Mouse (Mus musculus) mature B cell (primary cell): Measurements from ENCODE around the gene Xkr7.

ENCODE experiments used
- in situ Hi-C: fragments of 300-500 bp; cut with MboI; formaldehyde crosslinking; loops from 2 replicates; pipeline ENCODE4 v1.14.3; 2019

Xkr7 gene

DNA sequence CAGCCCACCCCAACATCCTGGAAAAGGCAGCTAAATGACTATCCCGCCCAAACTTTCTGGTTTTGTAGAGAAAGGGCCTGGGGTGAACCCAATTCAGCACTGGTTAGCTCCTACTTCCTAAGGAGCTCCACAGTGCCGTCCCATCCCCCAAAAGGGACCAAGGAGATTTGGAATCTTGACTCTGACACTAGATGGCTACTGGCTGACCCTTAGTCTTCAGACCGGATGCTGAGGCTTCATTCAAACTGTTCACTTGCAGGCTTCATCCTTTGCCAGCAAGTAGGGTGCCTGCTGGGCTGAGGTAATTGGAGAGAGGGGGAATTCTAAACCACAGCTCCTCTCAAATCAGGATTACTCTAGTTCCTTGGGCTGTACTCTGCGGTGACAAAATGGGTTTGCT is 1.3 kb downstream of the Xkr7 start:
- in situ Hi-C loops: no loop called here

GRCm38 (mm10) chr2:153033545-153034230 is 2.0 kb downstream of the Xkr7 start:
- in situ Hi-C loops: no loop called here

- in situ Hi-C loops: no loop called here
These were observed 5.0 kb downstream of the Xkr7 start for GRCm38 (mm10) chr2:153036690-153037089.

DNA sequence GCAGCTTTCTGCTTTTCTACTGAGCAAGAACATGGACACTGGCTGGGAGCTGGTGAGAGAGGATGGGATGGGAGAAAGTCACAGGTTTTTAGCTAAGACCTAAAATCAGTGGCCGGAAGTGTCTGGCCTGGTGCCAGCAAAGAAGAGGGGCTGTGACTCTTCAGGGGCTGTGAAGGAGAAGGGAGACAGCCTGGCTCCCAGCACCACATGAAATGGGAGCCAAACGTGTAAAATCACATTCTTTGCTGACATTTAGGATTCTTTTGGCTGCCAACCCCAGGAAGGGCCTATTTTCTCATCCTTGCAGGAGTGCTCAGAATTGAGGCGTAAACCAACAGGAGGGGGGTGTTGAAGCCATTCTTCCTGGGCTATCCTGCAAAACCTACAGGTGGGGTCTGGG is 12.2 kb downstream of the Xkr7 start:
- in situ Hi-C loops: no loop called here

- in situ Hi-C loops: no loop called here
These were observed 14.2 kb downstream of the Xkr7 start for GRCm38 (mm10) chr2:153045884-153046299.

DNA sequence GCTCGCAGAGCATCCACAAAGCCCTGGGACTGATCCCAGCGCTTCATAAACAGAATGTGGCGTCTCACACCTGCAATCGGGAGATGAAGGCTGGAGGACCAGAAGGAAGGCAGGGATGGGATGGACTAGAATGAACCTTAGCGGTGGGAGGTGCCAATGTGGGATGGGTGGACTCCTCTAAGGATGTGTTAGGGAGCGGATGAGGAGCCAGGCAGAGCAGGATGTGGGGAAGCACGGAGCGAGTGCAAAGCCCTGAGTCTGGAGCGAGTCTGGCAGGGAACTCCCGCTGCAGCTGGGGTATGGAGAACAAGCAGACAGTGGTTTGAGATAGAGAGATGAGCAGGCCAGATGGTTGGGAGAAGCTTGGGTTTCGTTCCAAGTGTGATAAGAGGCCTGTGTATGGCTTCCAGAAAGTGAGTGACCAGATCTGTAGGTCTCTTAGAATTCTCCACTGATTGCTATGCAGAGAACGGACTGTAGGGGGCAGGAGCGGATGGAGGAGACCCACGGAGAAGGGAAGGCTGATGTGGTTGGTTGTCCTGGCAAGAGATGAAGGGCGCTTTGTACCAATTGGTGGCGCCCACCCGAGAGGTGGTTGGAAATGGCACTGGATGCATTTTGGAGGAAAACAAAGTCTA is 16.3 kb downstream of the Xkr7 start:
- in situ Hi-C loops: no loop called here

DNA sequence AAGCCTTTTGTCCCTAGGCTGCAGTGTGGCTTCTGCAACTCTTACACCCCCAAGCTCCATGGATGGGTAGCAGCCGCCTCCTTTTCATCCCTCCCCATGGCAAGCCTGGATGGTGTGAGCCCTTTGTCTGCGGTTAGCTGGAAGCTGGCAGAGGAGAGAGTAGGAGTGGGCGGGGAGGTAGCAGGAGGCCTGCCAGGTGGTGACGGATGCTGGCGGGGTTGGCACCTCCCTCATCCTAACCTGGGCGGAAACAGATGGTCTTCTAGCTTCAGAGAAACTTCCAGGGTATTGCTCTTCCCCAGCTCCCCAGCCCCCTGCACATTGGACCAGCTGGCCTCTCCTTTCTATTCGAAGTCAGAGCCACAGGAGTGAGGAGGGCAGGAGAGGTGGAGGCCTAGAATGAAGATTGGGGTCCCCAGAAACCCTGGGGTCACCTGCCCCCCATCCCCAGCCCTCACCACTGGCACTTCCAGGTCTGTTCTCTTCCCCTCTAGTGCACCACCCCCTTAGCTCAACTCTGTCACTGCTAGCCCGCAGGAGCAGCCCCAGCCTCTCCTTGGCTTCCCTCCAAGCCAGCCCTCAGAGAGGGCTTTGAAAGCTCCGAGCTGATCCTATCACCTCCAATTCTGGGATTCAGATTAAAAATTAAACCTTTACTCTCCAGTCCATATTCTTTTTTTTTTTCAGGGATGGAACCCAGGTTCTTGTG is 17.8 kb downstream of the Xkr7 start:
- in situ Hi-C loops: no loop called here

DNA sequence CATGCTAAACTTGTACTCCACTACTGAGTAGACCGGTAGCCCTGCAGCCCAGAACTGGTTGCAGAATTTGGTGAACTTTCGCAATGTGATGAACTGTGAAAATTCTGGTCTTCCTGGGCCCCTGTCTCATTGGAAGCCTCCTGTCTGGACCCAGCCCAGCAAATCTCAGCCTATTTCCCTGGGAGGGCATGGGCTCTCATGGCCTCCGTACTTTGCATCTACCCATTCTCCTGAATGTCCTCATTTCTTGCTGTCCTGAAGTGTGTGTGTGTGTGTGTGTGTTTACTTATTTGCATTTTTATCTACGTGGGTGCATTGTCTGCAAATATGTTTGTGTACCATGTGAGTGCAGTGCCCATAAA is 18.3 kb downstream of the Xkr7 start:
- in situ Hi-C loops: no loop called here

DNA sequence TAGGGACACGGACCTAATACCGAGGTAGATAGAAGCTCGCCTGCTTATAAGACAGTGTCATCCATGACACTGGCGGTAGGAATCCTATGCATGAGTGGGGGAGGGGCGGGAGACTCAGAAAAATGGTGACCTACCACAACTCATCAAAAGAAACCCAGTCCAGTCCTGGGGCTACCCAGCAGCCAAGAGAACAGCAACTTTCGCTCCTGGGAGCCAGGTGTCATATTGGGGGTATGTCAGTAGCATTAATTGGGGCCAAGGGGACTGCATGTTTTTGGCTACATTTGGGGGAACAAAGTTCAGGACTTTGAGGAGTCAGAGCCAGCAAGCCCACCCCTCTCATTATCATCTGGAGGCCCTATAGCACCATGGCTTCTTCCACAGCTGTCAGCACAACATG is 19.4 kb downstream of the Xkr7 start:
- in situ Hi-C loops: no loop called here

- in situ Hi-C loops: no loop called here
These were observed 19.9 kb downstream of the Xkr7 start for GRCm38 (mm10) chr2:153051537-153051936.

GRCm38 (mm10) chr2:153052700-153053351 is 21.2 kb downstream of the Xkr7 start:
- in situ Hi-C loops: no loop called here

DNA sequence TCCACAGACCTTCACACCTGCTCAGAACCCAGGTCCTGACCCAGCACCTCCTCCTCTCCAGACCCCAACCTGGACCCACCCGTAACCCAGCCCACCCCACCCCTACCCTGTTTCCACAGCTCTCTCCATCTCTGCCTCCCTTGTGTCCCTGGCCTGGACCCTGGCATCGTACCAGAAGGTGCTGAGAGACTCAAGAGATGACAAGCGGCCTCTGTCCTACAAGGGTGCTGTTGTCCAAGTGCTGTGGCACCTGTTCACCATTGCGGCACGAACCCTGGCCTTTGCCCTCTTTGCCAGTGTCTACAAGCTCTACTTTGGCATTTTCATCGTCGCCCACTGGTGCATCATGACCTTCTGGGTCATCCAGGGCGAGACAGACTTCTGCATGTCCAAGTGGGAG is 22.2 kb downstream of the Xkr7 start:
- in situ Hi-C loops: no loop called here

- in situ Hi-C loops: no loop called here
These were observed 23.7 kb downstream of the Xkr7 start for GRCm38 (mm10) chr2:153055270-153055920.

GRCm38 (mm10) chr2:153058365-153058764 is 26.7 kb downstream of the Xkr7 start:
- in situ Hi-C loops: no loop called here

GRCm38 (mm10) chr2:153060216-153060615 is 28.6 kb downstream of the Xkr7 start:
- in situ Hi-C loops: no loop called here

- in situ Hi-C loops: no loop called here
These were observed 31.7 kb downstream of the Xkr7 start for GRCm38 (mm10) chr2:153063394-153063793.

- in situ Hi-C loops: no loop called here
These were observed 32.7 kb downstream of the Xkr7 start for GRCm38 (mm10) chr2:153064190-153064970.

DNA sequence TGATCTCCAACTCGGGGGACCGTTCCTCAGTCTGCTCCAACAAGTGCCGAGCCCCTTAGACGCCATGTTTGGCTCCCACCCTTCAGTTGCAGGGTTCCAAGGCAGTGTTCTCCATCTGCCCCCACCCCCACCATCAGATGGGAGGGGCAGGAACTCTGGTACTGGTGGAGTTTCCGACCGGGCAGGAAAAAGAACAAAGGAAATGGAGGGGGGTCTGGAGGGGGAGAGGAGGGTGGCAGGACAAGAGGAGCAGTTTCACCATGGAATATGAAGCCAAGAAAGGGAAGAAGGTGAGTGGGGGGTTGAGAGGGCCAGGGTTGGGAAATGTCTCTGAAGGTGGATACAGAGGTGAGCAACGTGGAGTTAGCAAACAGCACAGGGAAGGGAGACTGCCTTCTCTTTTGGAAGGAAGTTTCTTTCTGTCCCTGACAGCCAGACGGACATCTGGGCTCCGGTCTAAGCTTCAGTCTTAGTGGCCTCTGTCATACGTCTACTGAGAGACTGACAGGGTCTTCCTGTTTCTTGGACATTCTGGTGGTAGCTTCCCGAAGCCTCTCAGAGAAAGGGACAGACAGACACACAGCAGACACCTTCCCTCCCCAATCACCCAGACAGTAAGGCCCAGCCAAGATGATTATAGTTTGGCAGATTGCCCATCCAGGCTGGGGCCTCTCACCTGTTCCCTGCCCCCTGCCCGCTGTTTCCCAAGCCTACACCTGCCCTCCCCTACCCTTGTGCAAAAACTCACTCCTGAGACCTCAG is 34.3 kb downstream of the Xkr7 start, which contains the start of gene Ccm2l:
TSS of gene Ccm2l (plus strand) at position 209 of the 762 bp plus-strand sequence.
- in situ Hi-C loops: no loop called here

DNA sequence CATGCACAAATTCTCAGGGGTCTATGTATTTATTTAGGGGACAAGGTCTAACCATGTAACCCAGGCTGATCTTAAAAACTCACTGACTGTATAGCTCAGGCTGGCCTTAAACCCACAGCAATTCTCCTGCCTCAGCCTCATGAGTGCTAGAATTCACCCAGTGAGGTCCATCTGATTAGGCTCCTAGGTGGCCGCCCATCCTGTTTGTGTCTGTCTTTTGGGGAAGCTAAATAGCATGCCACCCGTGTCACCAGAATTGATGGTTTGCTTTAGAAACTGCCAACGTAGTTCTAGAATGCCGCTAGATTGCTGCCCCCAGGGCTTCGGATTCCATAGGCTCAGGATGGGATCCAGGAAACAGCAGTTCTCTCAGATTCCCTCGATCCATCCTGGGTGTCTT is 35.3 kb downstream of the Xkr7 start:
- in situ Hi-C loops: no loop called here

DNA sequence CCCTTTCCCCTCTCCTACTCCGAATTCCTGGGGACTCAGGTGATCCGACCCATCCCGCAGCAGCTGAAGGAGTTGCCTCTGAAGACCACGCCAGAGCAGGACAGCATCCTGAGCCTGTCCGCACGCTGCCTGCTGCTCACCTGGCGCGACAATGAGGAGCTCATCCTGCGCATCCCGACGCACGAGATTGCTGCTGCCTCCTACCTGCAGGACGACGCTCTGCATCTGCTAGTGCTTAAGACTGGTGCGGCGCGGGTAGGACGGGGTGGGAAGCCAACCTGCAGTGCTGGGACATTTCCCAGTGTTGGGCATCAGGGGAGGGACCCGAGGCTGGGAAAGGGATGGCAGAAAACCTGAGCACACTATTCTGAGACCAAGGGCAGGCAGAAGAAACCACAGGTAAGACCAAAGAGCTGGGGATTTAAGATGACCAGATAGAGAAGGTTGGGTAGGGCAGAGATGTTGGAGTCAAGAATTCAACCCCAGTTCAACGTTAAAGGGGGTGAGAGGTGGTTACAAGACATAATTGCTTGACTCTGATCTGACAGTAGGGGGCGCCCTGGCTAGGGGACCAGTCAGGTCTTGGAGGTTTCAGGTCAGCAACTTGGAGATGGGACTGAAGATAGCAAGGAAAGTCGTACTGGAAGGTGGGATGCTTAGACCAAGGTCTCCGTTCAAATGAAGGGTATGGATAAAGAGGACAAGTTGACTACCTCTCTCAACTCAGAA is 39.3 kb downstream of the Xkr7 start:
- in situ Hi-C loops: no loop called here
